Mouse (Mus musculus) limb, embryonic 14.5 days (tissue): ENCODE measurements around the gene Mb. TPM values are rescaled to one million over a fixed set of nuclear protein-coding genes. Genes with fewer than 3 reads are reported as not detected.

Experiments
- ATAC-seq: fragments of 200-750 bp; cut with Nextera tagmentation; 2 replicates; pipeline ENCODE4 v1.8.0; 2017; ENCODE audit warnings: low read depth, moderate number of reproducible peaks, moderate TSS enrichment; ENCODE audit not compliant: low FRiP score
- DNase-seq: peaks from one replicate; pipeline ENCODE4 v3.0.0-alpha.2; 2015; ENCODE audit warnings: low spot score
- H3K27ac ChIP-seq: fragments of 300-500 bp; sonication (generic); replicated peaks from 2 replicates; pipeline ENCODE4 v1.5.1; 2014; ENCODE audit warnings: low read depth, mild to moderate bottlenecking, low read length, moderate library complexity, mixed read lengths
- H3K27me3 ChIP-seq: fragments of 300-500 bp; sonication (generic); 2 replicates; pipeline ENCODE4 v1.6.1; 2014; ENCODE audit warnings: low read length, mixed read lengths; ENCODE audit not compliant: control insufficient read depth, insufficient read depth
- H3K36me3 ChIP-seq: fragments of 300-500 bp; sonication (generic); 2 replicates; pipeline ENCODE4 v1.6.1; 2014; ENCODE audit warnings: mild to moderate bottlenecking, low read length, moderate library complexity, mixed read lengths; ENCODE audit not compliant: control insufficient read depth, insufficient read depth
- H3K4me1 ChIP-seq: fragments of 300-500 bp; sonication (generic); 2 replicates; pipeline ENCODE4 v1.6.1; 2014; ENCODE audit warnings: antibody characterized with exemption, low read length, mixed read lengths; ENCODE audit not compliant: control insufficient read depth, insufficient read depth
- H3K4me2 ChIP-seq: fragments of 300-500 bp; sonication (generic); replicated peaks from 2 replicates; pipeline ENCODE4 v1.6.1; 2014; ENCODE audit warnings: low read depth, mild to moderate bottlenecking, low read length, moderate library complexity; ENCODE audit not compliant: severe bottlenecking
- H3K4me3 ChIP-seq: fragments of 300-500 bp; sonication (generic); replicated peaks from 2 replicates; pipeline ENCODE4 v1.5.1; 2014; ENCODE audit warnings: low read length
- H3K9ac ChIP-seq: fragments of 300-500 bp; sonication (generic); 2 replicates; pipeline ENCODE4 v1.6.1; 2014; ENCODE audit warnings: mild to moderate bottlenecking, low read depth, low read length, moderate library complexity; ENCODE audit not compliant: severe bottlenecking
- H3K9me3 ChIP-seq: fragments of 300-500 bp; sonication (generic); 2 replicates; pipeline ENCODE4 v1.6.1; 2016; ENCODE audit warnings: low read length; ENCODE audit not compliant: control insufficient read depth
- POLR2A ChIP-seq: fragments of 200-500 bp; IDR thresholded peaks from 2 replicates; pipeline ENCODE4 v1.8.0; 2012; ENCODE audit warnings: inconsistent platforms, mild to moderate bottlenecking, moderate library complexity, borderline replicate concordance; ENCODE audit not compliant: insufficient read depth, insufficient read length; ENCODE audit errors: extremely low read depth
- WGBS: fragments of 180-500 bp; shearing (Covaris S2); extraction: QIAGEN DNeasy Blood & Tissue Kit; methylation state at CpG from one replicate; pipeline ENCODE4 v1.1.7; 2014; 5-methylcytosine and 5-hydroxymethylcytosine counted together
- polyA plus RNA-seq, 2 experiments: library from polyadenylated mRNA; depleted of rRNA in 1 of 2; stranded (reverse) in 1 of 2; unstranded in 1 of 2; fragments of >200 nt; fragmentation: Nextera tagmentation in 1 of 2; extraction: Ambion mirVana in 1 of 2; gene quantifications; 2 replicates each; pipeline versions ENCODE4 v1.2.1 to v1.2.3; 2012 to 2014

Gene Mb
- polyA plus RNA-seq, 2 experiments: 10.4 to 12.0 TPM

DNA sequence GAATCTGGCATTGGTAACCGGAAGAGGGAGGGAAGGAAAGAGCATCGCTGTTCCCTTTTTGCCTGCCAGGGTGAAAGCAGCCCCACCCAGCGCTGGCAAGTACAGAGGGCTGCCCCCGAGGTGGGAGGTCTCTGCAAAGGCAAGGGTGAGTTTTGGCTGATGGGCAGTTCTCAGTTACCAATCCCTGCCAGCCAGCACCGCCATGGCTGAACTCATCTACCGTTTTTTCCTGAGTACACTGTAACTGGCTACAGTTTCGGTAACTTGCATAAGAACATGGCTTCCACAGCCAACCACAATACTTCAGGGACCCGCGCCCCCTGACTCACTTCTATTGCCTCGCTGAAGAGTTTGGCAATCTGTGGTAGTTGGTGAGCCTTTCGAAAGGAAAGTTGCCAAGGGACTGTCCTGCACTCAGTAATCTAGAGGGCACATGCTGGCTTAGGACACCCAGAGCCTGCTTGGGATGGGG is 29.5 kb upstream of the Mb start:
- Histone ChIP-seq H3K27ac (no peak overlapping the region), H3K4me1 (0 out of 2 replicates have a peak, but pooled peaks cover 6% of the 10 kb centered on the region), H3K4me3 (no peak overlapping the region), H3K9ac (no peak overlapping the region), H3K4me2 (no peak overlapping the region), H3K9me3 (no peaks in the 10 kb centered on the region), H3K27me3 (no peaks in the 10 kb centered on the region), H3K36me3 (peaks cover 87% of the 10 kb centered on the region)
- TF ChIP-seq POLR2A: no peak
- ATAC-seq (no peak), DNase-seq (no peak)
- WGBS: 81% methylated on average over 11 of the region's 11 CpGs

DNA sequence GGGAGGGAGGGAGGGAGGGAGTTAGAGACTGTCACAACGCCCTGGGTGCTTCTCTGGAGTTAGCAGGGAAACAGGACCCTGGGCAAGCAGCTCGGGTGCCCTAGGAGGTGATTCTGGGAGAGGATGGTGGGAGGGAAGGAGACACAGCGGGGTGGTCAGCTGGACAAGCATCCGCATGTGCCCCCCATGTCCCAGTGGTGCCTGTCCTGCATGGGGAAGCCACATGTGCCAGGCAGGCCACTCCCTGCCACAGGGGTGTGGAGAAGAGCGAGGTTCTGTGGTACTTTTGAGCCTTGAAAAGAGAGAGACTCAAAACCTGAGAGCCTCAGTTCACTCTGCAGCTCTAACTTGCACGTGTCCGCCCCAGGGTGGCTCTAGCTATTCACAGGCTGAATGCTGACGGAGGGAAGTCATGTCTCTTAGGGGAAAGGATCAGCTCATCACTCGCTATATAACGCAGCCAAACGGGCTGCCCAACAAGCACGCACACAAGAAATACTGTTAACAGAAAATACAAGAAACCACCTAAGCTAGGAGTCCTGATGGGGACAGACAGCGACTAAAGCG is 28.9 kb upstream of the Mb start:
- ATAC-seq (no peak), DNase-seq (no peak)
- Histone ChIP-seq H3K9me3 (no peaks in the 10 kb centered on the region), H3K4me3 (no peak overlapping the region), H3K27ac (no peak overlapping the region), H3K4me2 (no peak overlapping the region), H3K9ac (no peak overlapping the region), H3K36me3 (peaks cover 84% of the 10 kb centered on the region), H3K27me3 (no peaks in the 10 kb centered on the region), H3K4me1 (0 out of 2 replicates have a peak, but pooled peaks cover 6% of the 10 kb centered on the region)
- 80% methylated on average over 14 of the region's 14 CpGs for WGBS
- no peak for TF ChIP-seq POLR2A

DNA sequence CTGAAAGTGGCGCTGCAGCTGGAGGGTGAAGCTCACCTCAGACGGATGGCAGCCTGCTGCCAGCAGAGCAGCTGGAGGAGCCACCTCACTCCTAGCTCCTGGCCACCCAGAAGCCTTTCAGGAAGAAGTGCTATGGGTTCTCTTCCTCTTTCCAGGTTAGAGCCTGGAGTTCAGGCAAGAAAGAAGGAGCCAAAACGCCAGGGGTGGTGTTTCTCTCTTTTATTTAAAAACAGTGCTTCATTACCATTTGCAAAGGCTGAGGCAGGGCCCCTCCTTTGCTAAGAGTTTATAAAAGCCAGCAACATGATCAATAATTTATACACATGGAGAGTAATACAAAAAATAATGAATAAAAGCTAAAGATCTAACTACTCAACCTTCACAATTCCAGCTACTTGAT is 28.3 kb upstream of the Mb start:
- DNase-seq (no peak), ATAC-seq (no peak)
- Histone ChIP-seq H3K9ac (no peak overlapping the region), H3K27me3 (no peaks in the 10 kb centered on the region), H3K27ac (no peak overlapping the region), H3K4me2 (no peak overlapping the region), H3K4me3 (no peak overlapping the region), H3K9me3 (no peaks in the 10 kb centered on the region), H3K4me1 (0 out of 2 replicates have a peak, but pooled peaks cover 6% of the 10 kb centered on the region), H3K36me3 (peaks cover 80% of the 10 kb centered on the region)
- no peak for TF ChIP-seq POLR2A
- WGBS: 72% methylated on average over 3 of the region's 3 CpGs

GRCm38 (mm10) chr15:77077906-77078305 is 27.4 kb upstream of the Mb start:
- 0 out of 2 replicates have a peak, but pooled peaks cover 6% of the 10 kb centered on the region for H3K4me1 ChIP-seq
- DNase-seq: no peak
- H3K36me3 ChIP-seq: peaks cover 76% of the 10 kb centered on the region
- no peak for ATAC-seq
- no peaks in the 10 kb centered on the region for H3K27me3 ChIP-seq
- no peak overlapping the region for H3K9ac ChIP-seq
- H3K9me3 ChIP-seq: no peaks in the 10 kb centered on the region
- H3K4me2 ChIP-seq: no peak overlapping the region
- no peak overlapping the region for H3K27ac ChIP-seq
- 96% methylated on average over 9 of the region's 9 CpGs for WGBS
- no peak for TF ChIP-seq POLR2A
- H3K4me3 ChIP-seq: no peak overlapping the region

DNA sequence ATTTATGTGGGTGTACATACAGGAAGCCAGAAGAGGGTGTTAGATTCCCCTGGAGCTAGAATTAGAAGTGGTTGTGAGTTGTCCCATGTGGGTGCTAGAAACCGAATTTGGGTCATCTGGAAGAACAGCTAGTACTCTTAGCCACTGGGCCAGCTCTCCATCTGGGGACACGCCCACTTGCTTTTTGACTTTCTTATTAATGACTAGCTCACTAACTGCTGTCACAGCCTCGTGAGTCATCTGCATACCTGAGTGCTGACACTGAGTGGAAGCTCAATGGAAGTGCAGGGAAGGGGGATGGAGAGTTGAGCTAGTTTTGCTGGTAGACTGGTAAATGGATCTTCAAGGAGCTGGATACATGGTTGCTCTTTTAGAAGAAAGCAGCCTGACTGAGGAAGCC is 26.1 kb upstream of the Mb start:
- H3K9ac ChIP-seq: no peak overlapping the region
- no peaks in the 10 kb centered on the region for H3K27me3 ChIP-seq
- 85% methylated on average over 3 of the region's 3 CpGs for WGBS
- peaks cover 16% of the 10 kb centered on the region for H3K4me1 ChIP-seq
- H3K9me3 ChIP-seq: no peaks in the 10 kb centered on the region
- H3K36me3 ChIP-seq: peaks cover 62% of the 10 kb centered on the region
- H3K27ac ChIP-seq: no peak overlapping the region
- TF ChIP-seq POLR2A: no peak
- ATAC-seq: no peak
- no peak for DNase-seq
- no peak overlapping the region for H3K4me3 ChIP-seq
- no peak overlapping the region for H3K4me2 ChIP-seq
